16 mouse cellular contexts compared by ENCODE assay signal in the genomic region with DNA sequence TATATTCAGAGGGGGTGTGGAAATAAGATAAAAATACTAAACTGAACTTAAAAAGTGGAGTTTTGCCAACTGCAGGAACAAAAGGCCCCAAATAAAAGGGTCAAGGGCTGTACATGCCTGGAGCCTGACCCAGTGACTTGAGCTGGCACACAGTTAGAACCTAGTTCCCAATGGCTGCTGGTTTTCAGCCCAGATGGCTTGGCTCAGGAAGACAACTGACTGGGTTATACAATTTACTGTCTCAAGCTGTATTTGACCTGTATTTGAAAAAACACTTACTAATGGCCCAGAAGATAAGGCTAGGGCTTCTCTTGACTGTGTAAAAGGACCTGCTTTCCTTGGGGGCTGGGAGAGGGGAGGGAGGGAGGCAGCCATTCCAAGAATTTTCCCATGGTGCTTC. TPM values are rescaled to one million over a fixed set of nuclear protein-coding genes. Genes with fewer than 3 reads are reported as not detected.
A peak's percentile ranks its signal among the peaks of the same experiment; 100 is the strongest.
DNase-seq lines count a peak whose midpoint lies in the region; ATAC-seq and TF ChIP-seq lines count a peak whose summit lies in the region.
"Had no signal": no experiment of that assay in that cellular context is flagged by ENCODE, and none has a peak within 500 bp of the region (broad histone marks: within the 10 kb centered on the region; RNA-seq: fewer than 3 reads in every experiment).

No protein-coding gene starts in this region.

- H3K4me3 ChIP-seq in liver, postnatal 0 days (ENCODE audit: low read depth, low read length), result no peak overlapping the region
- H3K4me3 ChIP-seq: embryonic facial prominence, embryonic 13.5 days; megakaryocyte, embryonic 14.5 days; neural tube, embryonic 12.5 days had no signal

- H3K9me3 ChIP-seq in liver, postnatal 0 days (ENCODE audit: low read length), result no peaks in the 10 kb centered on the region
- H3K9me3 ChIP-seq: embryonic facial prominence, embryonic 13.5 days; megakaryocyte, embryonic 14.5 days; neural tube, embryonic 12.5 days had no signal

- no peak overlapping the region for H3K9ac ChIP-seq in liver, postnatal 0 days (replicated peaks)
- H3K9ac ChIP-seq: embryonic facial prominence, embryonic 13.5 days; neural tube, embryonic 12.5 days had no signal

- no peak overlapping the region; the same call in 1 of the 2 replicates for H3K27ac ChIP-seq in liver, postnatal 0 days (ENCODE audit: low read depth)
- H3K27ac ChIP-seq: embryonic facial prominence, embryonic 13.5 days; neural tube, embryonic 12.5 days had no signal

- no peak for ATAC-seq in liver, postnatal 0 days
- no peak for ATAC-seq in erythroblast, adult 5-6 weeks (replicated peaks; ENCODE audit: low FRiP score, poor library complexity, severe bottlenecking)
- ATAC-seq: CD4-positive, CD25-positive, alpha-beta regulatory T cell, adult 4 months had no signal

- no peaks in the 10 kb centered on the region for H3K36me3 ChIP-seq in liver, postnatal 0 days (replicated peaks; ENCODE audit: insufficient read depth, low read length)
- H3K36me3 ChIP-seq: embryonic facial prominence, embryonic 13.5 days; neural tube, embryonic 12.5 days had no signal

- H3K4me1 ChIP-seq in liver, postnatal 0 days (ENCODE audit: insufficient read depth), result peaks cover 13% of the 10 kb centered on the region; the same call in 1 of the 2 replicates
- H3K4me1 ChIP-seq: embryonic facial prominence, embryonic 13.5 days had no signal

- H3K27me3 ChIP-seq in liver, postnatal 0 days (ENCODE audit: insufficient read depth, low read length), result no peaks in the 10 kb centered on the region
- H3K27me3 ChIP-seq: embryonic facial prominence, embryonic 13.5 days; megakaryocyte, embryonic 14.5 days; neural tube, embryonic 12.5 days had no signal

- peak; percentile 50 to 60 for DNase-seq in cerebellum, postnatal 10 days
- DNase-seq in cerebellum, postnatal 4 days (ENCODE audit: low spot score in 2 of 2), result no peak
- DNase-seq in liver, result peak; percentile 21
- DNase-seq in liver, postnatal 0 days, result no peak
- DNase-seq in kidney, postnatal 10 days, result peak; percentile 59
- DNase-seq in lung, postnatal 14 days, result peak; percentile 48
- DNase-seq in frontal cortex, adult 2 months (ENCODE audit: extremely low spot score in 1 of 2, low spot score in 1 of 2), result no peak
- DNase-seq: right cerebral cortex, postnatal 25 days had no signal

- H3K4me2 ChIP-seq in liver, postnatal 0 days (ENCODE audit: low read depth, low read length), result no peak overlapping the region
- H3K4me2 ChIP-seq: embryonic facial prominence, embryonic 13.5 days; neural tube, embryonic 12.5 days had no signal

- no peak for TF ChIP-seq CTCF in liver, postnatal 0 days (IDR thresholded peaks at IDR 0.05; ENCODE audit: low read depth)

- TF ChIP-seq EP300 in liver, postnatal 0 days (IDR thresholded peaks at IDR 0.05; ENCODE audit: low read depth), result no peak

RNA-seq across cellular contexts. Expression of gene Spz1, which starts 13.3 kb away (rescaled TPM):
- polyA plus RNA-seq in liver, postnatal 0 days (2015; fragmentation: Nextera tagmentation; extraction: Ambion mirVana), result not detected in 2 replicates
- not detected in 2 replicates for total RNA-seq in erythroblast, adult 5-6 weeks (2015; ENCODE audit: low replicate concordance)
- total RNA-seq in erythroblast, adult 5-6 weeks (2017; ENCODE audit: low replicate concordance), result not detected in 2 replicates
- polyA plus RNA-seq in frontal cortex, adult 2 months (2012; rRNA removed), result not detected in 2 replicates
- total RNA-seq: left cerebral cortex, postnatal 10 days had no signal
- polyA plus RNA-seq: CD4-positive, CD25-positive, alpha-beta regulatory T cell, adult 4 months; embryonic facial prominence, embryonic 13.5 days; heart, embryonic 16.5 days; neural tube, embryonic 12.5 days; stomach, embryonic 16.5 days had no signal

RNA-seq across cellular contexts. Expression of gene Serinc5, which starts 21.6 kb away (rescaled TPM):
- polyA plus RNA-seq in liver, postnatal 0 days (2015; fragmentation: Nextera tagmentation; extraction: Ambion mirVana), result 9.3 and 12.2 TPM in 2 replicates
- total RNA-seq in erythroblast, adult 5-6 weeks (2015; ENCODE audit: low replicate concordance), result 34.7 and 41.3 TPM in 2 replicates
- total RNA-seq in erythroblast, adult 5-6 weeks (2017; ENCODE audit: low replicate concordance), result 42.4 and 50.7 TPM in 2 replicates
- polyA plus RNA-seq in frontal cortex, adult 2 months (2012; rRNA removed), result 65.6 and 75.2 TPM in 2 replicates

RNA-seq across cellular contexts. Expression of gene Zfyve16, which starts 58.6 kb away (rescaled TPM):
- 1.1 and 1.3 TPM in 2 replicates for polyA plus RNA-seq in liver, postnatal 0 days (2015; fragmentation: Nextera tagmentation; extraction: Ambion mirVana)
- total RNA-seq in erythroblast, adult 5-6 weeks (2015; ENCODE audit: low replicate concordance), result 0.96 and 5.0 TPM in 2 replicates
- 3.2 and 4.6 TPM in 2 replicates for total RNA-seq in erythroblast, adult 5-6 weeks (2017; ENCODE audit: low replicate concordance)
- 13.0 and 14.4 TPM in 2 replicates for polyA plus RNA-seq in frontal cortex, adult 2 months (2012; rRNA removed)

Comparison
In these comparisons a context has a peak if more than half of its experiments do, and no peak if none do; other contexts are left out.
1. DNase-seq: peak in cerebellum, postnatal 10 days (2 of 2), liver (single experiment), kidney, postnatal 10 days (single experiment) and lung, postnatal 14 days (single experiment); none in cerebellum, postnatal 4 days (0 of 2), liver, postnatal 0 days (single experiment) and frontal cortex, adult 2 months (0 of 2).